Mouse (Mus musculus) heart, adult 18-20 months (tissue): Measurements from ENCODE around the gene Olfr1056. TPM values are rescaled to one million over a fixed set of nuclear protein-coding genes. Genes with fewer than 3 reads are reported as not detected.
"Not testable (repeated sequence)": the region's sequence is repeated elsewhere in the genome, so short reads cannot be mapped to it uniquely, and the experiment has no call there.

Source experiments
- DNase-seq, 2 experiments: peaks; one replicate each; pipeline ENCODE4 v3.0.0; 2021 to 2022; ENCODE audit warnings: mixed read lengths in 1 of 2
- long read RNA-seq, 2 experiments: library from polyadenylated mRNA; stranded (forward); transcript quantifications; one replicate each; pipeline ENCODE4 v2.0.0; 2021
- total RNA-seq, 2 experiments: library from RNA; stranded (reverse); gene quantifications; 2 replicates each; pipeline ENCODE4 v1.2.3; 2021

The Olfr1056 gene
- not detected for total RNA-seq
- long read RNA-seq, experiment 1: 0 reads
- long read RNA-seq, experiment 2: 0 reads

DNA sequence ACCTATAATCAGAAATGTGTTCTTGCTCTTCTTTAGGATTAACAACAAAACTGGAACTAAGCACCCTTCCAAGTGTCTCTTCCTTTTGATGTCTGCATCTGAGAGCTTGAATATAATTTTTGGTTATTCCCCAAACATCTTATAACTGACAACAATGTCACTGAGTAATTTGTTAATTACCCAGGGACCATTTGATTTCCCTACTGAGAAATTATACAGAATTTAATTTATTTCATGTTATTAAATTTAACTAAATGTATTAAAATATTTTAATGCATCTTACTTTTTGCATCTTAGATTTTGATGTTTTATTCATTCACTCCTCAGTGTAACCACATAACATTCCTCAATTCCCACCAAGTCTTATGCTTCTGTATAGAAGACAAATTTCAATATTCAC, at the start of gene Olfr1056:
TSS of gene Olfr1056 (minus strand) at position 101 of the 400 bp plus-strand sequence.
- no peak for DNase-seq

DNA sequence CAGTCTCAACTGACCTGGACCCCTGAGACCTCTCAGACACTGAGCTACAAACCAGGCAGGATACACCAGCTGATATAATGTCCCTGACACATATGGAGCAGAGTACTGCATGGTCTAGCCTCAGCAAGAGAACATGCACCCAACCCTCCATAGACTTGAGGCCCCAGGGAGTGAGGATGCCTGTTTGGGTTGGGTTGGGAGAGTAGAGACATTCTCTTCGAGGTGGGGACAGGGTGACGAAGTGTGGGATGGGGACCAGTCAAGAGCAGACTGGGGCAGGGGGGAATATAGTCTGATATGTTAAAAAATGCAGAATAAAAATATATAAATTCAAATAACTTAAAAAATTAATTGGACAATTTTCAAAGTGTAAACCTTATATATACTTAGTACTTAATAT, 32.8 kb upstream of the Olfr1056 start:
- DNase-seq: no peak

DNA sequence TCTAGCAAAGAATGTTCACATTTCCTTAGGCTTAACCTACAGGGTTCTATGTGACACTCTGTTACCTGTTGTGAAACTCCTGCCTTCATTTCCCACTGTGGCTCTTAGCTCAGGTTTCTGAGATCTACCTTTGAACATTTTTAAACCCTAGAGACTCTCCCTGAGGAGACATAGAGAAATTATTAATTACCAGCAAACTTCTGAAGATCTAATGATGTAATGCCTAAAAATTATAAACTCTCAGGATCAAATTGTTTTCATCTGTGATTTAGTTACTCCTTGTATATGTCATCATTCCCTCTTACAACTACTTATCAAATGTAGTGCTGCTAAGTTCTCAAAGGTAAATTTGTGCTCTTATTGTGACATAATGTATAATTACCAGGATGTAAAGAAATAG, 26.2 kb upstream of the Olfr1056 start, which contains the start of gene Olfr1058:
TSS of gene Olfr1058 (minus strand) at position 101 of the 400 bp plus-strand sequence.
- not testable (repeated sequence) for DNase-seq

DNA sequence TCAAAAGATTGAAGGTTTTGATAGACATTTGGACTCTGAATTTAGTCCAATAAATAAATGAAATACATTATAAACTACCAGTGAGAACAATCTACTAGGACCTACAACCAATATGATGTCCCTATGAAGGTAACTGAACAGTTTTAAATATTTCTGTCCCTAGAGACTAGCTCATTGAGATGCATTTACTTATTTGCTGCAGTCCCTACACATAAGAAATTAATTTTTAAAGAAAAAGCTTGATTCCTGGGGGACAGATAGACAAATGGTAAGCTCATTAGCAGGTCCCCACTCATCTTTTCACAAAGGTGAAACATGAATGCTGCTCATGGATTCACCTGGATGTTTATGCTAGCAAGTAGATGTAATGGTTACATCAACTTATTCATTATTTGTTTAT, 16.0 kb upstream of the Olfr1056 start, which contains the start of gene Olfr1057:
TSS of gene Olfr1057 (minus strand) at position 101 of the 400 bp plus-strand sequence.
- DNase-seq: no peak

DNA sequence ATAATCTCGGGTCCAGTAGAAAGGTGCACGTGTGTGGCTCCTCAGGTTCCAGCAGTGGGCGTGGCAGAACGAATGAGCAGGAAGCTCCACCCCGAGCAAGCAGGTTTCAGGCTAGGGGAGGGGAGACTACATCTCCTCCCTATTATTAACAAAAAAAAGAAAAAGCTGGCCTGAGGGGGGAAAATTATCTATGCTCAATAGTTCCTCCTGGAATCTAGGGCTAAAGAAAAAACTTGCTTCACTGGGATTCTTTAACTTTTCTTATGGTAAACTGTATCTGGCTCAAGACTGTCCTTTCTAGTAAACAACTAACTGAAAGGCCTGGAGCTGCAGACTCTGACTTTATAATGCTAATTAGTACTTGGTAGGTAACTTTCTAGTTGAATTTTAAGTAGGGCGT, 4.1 kb upstream of the Olfr1056 start:
- not testable (repeated sequence) for DNase-seq

DNA sequence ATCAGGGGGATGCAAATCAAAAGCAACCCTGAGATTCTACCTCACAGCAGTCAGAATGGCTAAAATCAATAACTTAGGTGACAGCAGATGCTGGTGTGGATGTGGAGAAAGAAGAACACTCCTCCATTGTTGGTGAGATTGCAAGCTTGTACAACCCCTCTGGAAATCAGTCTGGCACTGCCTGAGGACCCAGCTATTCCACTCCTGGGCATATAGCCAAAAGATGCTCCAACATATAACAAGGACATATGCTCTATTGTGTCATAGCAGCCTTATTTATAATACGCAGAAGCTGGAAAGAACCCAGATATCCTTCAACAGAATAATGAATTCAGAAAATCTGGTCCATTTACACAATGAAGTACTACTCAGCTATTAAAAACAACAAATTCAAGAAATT, 10.5 kb downstream of the Olfr1056 start:
- not testable (repeated sequence) for DNase-seq

DNA sequence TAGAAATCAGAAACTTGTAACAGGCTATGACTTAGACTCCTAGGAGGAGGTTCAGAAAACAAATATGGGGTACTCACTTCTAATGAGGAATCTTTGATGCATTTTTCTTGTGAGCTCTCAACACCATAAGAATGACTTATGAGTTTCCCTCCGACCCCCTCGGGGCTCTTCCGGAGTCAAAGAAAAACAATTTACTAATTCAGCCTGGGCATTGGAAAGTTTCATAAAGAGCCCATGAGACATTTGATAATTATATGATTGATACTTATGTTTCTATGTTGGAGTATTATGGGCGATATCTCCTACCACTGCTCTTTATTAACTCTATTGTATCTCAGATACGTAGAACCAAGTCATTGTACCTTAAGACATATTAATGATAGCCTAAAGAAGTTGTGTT, 12.1 kb downstream of the Olfr1056 start, which contains the start of gene Olfr1055:
TSS of gene Olfr1055 (minus strand) at position 101 of the 400 bp plus-strand sequence.
- no peak for DNase-seq

DNA sequence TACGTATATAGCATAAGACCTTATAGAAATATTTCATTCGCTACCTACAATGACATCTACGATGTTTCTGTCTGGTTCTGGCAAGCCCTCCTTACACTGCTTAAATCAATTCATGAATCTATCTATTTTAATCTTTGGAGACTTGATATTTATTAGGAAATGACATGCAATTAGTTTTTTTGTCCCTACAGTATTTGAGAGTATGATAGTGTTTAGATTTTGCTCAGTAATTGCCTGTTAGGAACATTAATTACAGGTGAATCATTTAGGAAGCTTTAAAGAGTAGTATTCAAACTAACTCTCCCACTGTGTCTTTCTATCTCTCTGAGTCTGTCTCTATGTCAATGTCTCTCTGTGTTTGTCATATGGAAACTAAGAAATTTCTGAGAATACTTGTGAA, 26.9 kb downstream of the Olfr1056 start, which contains the start of gene Olfr1054:
TSS of gene Olfr1054 (minus strand) at position 101 of the 400 bp plus-strand sequence.
- no peak for DNase-seq

DNA sequence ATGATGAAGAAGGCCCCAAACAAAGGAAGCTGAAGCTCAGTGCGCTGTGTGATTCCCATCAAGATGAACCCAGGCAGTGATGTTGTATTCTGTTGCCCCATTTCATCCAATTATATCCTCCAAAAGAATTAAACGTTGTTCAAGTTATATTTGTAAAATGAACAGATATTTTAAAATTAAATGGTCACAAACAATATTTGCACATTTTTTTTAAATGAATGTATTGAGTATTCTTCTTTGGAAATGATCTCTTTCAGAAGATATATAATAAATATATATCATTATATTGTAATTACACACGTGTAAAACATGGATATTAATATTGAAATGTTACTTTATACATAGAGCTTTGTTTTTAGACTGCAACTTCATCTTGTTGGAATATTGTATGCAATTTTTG, 47.1 kb downstream of the Olfr1056 start, which contains the start of gene Olfr1053:
TSS of gene Olfr1053 (minus strand) at position 101 of the 400 bp plus-strand sequence.
- DNase-seq: no peak

Other genes starting within 250 kb of the Olfr1056 start
- gene Olfr1039, start 226.5 kb downstream of the Olfr1056 start, total RNA-seq: not detected
- gene Olfr1040, start 215.7 kb downstream of the Olfr1056 start, total RNA-seq: not detected
- gene Olfr1042, start 200.6 kb downstream of the Olfr1056 start, total RNA-seq: not detected
- not detected for gene Olfr1043, start 194.9 kb downstream of the Olfr1056 start, total RNA-seq
- gene Olfr1044, start 184.6 kb downstream of the Olfr1056 start, total RNA-seq: not detected
- gene Olfr52, start 176.8 kb downstream of the Olfr1056 start, total RNA-seq: not detected
- not detected for gene Olfr1045, start 159.5 kb downstream of the Olfr1056 start, total RNA-seq
- not detected for gene Olfr1046, start 143.2 kb downstream of the Olfr1056 start, total RNA-seq
- not detected for gene Olfr1047, start 131.1 kb downstream of the Olfr1056 start, total RNA-seq
- gene Olfr1048, start 122.2 kb downstream of the Olfr1056 start, total RNA-seq: not detected
- gene Olfr1049, start 104.1 kb downstream of the Olfr1056 start, total RNA-seq: not detected
- gene Olfr1051, start 83.4 kb downstream of the Olfr1056 start, total RNA-seq: not detected
- not detected for gene Olfr1052, start 70.0 kb downstream of the Olfr1056 start, total RNA-seq
- gene Olfr1053, start 47.2 kb downstream of the Olfr1056 start, total RNA-seq: not detected
- not detected for gene Olfr1054, start 27.0 kb downstream of the Olfr1056 start, total RNA-seq
- not detected for gene Olfr1055, start 12.2 kb downstream of the Olfr1056 start, total RNA-seq
- gene Olfr1057, start 15.9 kb upstream of the Olfr1056 start, total RNA-seq: not detected
- not detected for gene Olfr1058, start 26.1 kb upstream of the Olfr1056 start, total RNA-seq
- gene Olfr1061, start 51.6 kb upstream of the Olfr1056 start, total RNA-seq: not detected
- gene Olfr1062, start 64.3 kb upstream of the Olfr1056 start, total RNA-seq: not detected
- gene Olfr1065, start 88.1 kb upstream of the Olfr1056 start, total RNA-seq: not detected
- not detected for gene Olfr1066, start 93.8 kb upstream of the Olfr1056 start, total RNA-seq
- gene Olfr228, start 124.9 kb upstream of the Olfr1056 start, total RNA-seq: not detected
- not detected for gene Olfr1076, start 146.0 kb upstream of the Olfr1056 start, total RNA-seq
- gene Olfr1079, start 180.0 kb upstream of the Olfr1056 start, total RNA-seq: not detected
- gene Olfr1080, start 195.8 kb upstream of the Olfr1056 start, total RNA-seq: not detected
- gene Olfr1082, start 236.5 kb upstream of the Olfr1056 start, total RNA-seq: not detected